Mouse (Mus musculus): Measurements from ENCODE around the gene Gm20696.

DNA sequence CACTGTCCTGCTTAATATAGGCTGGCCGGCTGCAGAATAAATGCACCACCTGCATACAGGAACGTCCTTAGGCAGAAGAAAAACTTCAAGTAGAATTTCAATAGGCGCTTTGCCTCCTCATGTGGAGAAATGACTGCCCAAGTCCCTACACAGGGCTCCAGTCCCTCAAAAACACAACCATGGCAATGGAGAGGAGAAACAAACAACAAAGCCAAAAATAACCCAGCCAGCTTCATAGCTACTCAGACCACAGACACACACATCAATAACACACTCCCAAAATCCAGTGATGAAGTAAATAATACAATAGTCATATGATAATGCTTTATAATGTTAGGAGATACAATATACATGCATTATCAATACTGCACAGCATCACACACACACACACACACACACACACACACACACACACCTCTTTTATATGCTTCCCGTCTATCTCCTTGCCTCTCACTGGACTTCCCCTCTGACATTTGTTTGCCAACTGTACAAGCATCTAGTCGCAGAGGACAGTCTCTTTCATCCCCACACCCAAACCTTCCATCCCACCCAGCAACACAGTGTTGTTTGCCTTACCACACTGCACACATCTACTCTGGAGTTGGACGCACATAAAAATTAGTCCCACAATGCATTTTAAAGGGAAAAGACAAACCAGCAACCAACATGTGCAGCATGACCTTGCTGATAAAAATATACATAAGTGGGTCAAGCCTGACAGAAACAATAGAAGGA, 306.7 kb downstream of the Gm20696 start:
- TF ChIP-seq CTCF (IDR thresholded peaks at IDR 0.05; ENCODE audit: extremely low read depth, insufficient read depth, insufficient read length, insufficient replicate concordance) (no peak), POLR2A (IDR thresholded peaks at IDR 0.05; ENCODE audit: low read depth, low read length) (no peak)
